Mouse (Mus musculus): Measurements from ENCODE around the gene Fbxo11. TPM values are rescaled to one million over a fixed set of nuclear protein-coding genes. Genes with fewer than 3 reads are reported as not detected.

The Fbxo11 gene
- polyA plus RNA-seq, 1 experiment from 2014 or later = 32.2 TPM

DNA sequence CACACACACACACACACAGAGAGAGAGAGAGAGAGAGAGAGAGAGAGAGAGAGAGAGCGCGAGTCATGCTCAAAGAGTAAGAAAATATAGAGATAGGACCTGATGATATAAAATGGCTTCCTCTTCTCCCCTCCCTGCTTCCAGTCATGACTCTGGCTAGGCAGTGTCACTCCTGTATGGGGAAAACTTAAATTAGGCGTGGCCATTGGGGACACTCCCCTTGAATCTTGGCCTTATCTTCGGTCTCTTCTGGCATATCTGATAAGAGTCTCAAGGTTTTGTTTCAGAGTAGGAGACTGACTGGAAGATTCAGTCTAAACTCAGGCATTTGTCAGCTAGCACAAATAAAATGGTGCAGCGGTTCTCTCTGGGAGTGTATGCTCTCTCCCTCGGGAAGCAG, 16.4 kb upstream of the Fbxo11 start:
- H3K4me3 ChIP-seq (ENCODE audit: low read depth, low read length) = no peak overlapping the region
- WGBS = 94% methylated on average over 6 of the region's 6 CpGs

DNA sequence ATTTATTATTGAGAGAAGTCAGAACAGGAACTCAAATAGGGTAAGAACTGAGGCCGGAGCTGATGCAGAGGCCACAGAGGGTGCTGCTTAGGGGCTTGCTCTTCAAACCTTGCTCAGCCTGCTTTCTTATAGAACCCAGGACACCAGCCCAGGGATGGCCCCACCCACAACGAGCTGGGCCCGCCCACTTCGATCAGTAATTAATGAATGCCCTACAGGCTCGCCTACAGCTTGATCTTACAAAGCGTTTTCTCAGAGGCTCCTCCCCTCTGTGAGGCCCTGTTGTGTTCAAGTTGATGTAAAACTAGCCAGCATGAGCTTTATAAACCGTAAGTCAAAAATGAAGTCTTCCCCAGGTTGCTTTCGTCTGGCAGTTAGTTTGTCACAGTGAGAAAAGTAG, 14.7 kb upstream of the Fbxo11 start:
- 90% methylated on average over 8 of the region's 8 CpGs for WGBS
- no peaks in the 10 kb centered on the region for H3K27me3 ChIP-seq (ENCODE audit: control insufficient read depth, insufficient read depth, low read length)

More for the DNA sequence above, 16.4 kb upstream of the Fbxo11 start:
- Histone ChIP-seq H3K4me2 (ENCODE audit: low read depth, severe bottlenecking) (no peak overlapping the region), H3K36me3 (ENCODE audit: control insufficient read depth, insufficient read depth, low read length) (no peaks in the 10 kb centered on the region), H3K27me3 (ENCODE audit: control insufficient read depth, insufficient read depth, low read length) (no peaks in the 10 kb centered on the region), H3K27ac (replicated peaks; ENCODE audit: low read depth, low read length) (no peak overlapping the region), H3K9me3 (ENCODE audit: control insufficient read depth, low read length) (no peaks in the 10 kb centered on the region), H3K4me1 (ENCODE audit: control insufficient read depth, insufficient read depth, low read length) (no peaks in the 10 kb centered on the region), H3K9ac (ENCODE audit: low read length) (no peak overlapping the region)
- DNase-seq (ENCODE audit: low spot score) (no peak), ATAC-seq (ENCODE audit: insufficient number of reproducible peaks, low FRiP score, low TSS enrichment, low read depth) (no peak)

GRCm38 (mm10) chr17:88072047-88072446, 7.0 kb upstream of the Fbxo11 start:
- Histone ChIP-seq H3K4me1 (ENCODE audit: control insufficient read depth, insufficient read depth, low read length) (no peaks in the 10 kb centered on the region), H3K9ac (ENCODE audit: low read length) (no peak overlapping the region), H3K4me3 (ENCODE audit: low read depth, low read length) (no peak overlapping the region), H3K27ac (replicated peaks; ENCODE audit: low read depth, low read length) (no peak overlapping the region), H3K36me3 (ENCODE audit: control insufficient read depth, insufficient read depth, low read length) (no peaks in the 10 kb centered on the region), H3K9me3 (ENCODE audit: control insufficient read depth, low read length) (no peaks in the 10 kb centered on the region), H3K4me2 (ENCODE audit: low read depth, severe bottlenecking) (no peak overlapping the region), H3K27me3 (ENCODE audit: control insufficient read depth, insufficient read depth, low read length) (no peaks in the 10 kb centered on the region)
- no peak for ATAC-seq (ENCODE audit: insufficient number of reproducible peaks, low FRiP score, low TSS enrichment, low read depth)
- 90% methylated on average over 7 of the region's 7 CpGs for WGBS
- no peak for DNase-seq (ENCODE audit: low spot score)

More for the DNA sequence above, 14.7 kb upstream of the Fbxo11 start:
- H3K4me1 ChIP-seq (ENCODE audit: control insufficient read depth, insufficient read depth, low read length) = no peaks in the 10 kb centered on the region
- ATAC-seq (ENCODE audit: insufficient number of reproducible peaks, low FRiP score, low TSS enrichment, low read depth) (no peak), DNase-seq (ENCODE audit: low spot score) (no peak)
- H3K4me3 ChIP-seq (ENCODE audit: low read depth, low read length) = no peak overlapping the region
- H3K27ac ChIP-seq (replicated peaks; ENCODE audit: low read depth, low read length) = no peak overlapping the region
- no peak overlapping the region for H3K4me2 ChIP-seq (ENCODE audit: low read depth, severe bottlenecking)
- no peaks in the 10 kb centered on the region for H3K9me3 ChIP-seq (ENCODE audit: control insufficient read depth, low read length)
- no peak overlapping the region for H3K9ac ChIP-seq (ENCODE audit: low read length)
- H3K36me3 ChIP-seq (ENCODE audit: control insufficient read depth, insufficient read depth, low read length) = no peaks in the 10 kb centered on the region

DNA sequence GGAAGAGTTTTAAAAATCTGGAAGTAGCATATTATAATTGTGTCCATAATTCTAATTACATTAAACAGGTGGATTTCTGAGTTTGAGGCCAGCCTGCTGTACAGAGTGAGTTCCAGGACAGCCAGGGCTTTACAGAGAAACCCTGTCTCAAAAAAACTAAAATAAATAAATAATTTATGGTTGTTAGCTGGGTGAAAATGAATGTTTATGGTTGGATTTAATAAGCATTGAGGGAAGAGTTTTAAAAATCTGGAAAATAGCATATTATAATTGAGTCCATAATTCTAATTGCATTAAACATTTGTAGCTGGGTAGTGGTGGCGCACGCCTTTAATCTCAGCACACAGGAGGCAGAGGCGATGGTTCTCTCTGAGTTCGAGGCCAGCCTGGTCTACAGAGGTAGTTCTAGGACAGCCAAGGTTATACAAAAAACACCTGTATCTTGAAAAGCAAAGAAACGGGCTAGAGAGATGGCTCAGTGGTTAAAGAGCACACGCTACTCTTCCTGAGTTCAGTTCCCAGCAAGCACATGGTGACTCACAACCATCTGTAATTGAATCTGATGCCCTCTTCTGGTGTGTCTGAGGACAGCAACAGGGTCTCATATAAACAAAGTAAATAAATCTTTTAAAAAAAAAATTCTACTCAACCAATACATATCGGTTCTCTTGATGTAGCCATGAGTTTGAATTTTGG, 3.1 kb upstream of the Fbxo11 start:
- Histone ChIP-seq H3K9ac (ENCODE audit: low read length) (no peak overlapping the region), H3K9me3 (ENCODE audit: control insufficient read depth, low read length) (no peaks in the 10 kb centered on the region), H3K27me3 (ENCODE audit: control insufficient read depth, insufficient read depth, low read length) (no peaks in the 10 kb centered on the region), H3K4me1 (ENCODE audit: control insufficient read depth, insufficient read depth, low read length) (peaks cover 3% of the 10 kb centered on the region; the same call in 1 of the 2 replicates), H3K36me3 (ENCODE audit: control insufficient read depth, insufficient read depth, low read length) (no peaks in the 10 kb centered on the region), H3K4me2 (ENCODE audit: low read depth, severe bottlenecking) (no peak overlapping the region), H3K4me3 (ENCODE audit: low read depth, low read length) (no peak overlapping the region), H3K27ac (replicated peaks; ENCODE audit: low read depth, low read length) (no peak overlapping the region)
- ATAC-seq (ENCODE audit: insufficient number of reproducible peaks, low FRiP score, low TSS enrichment, low read depth) (no peak), DNase-seq (ENCODE audit: low spot score) (no peak)
- WGBS = 94% methylated on average over 7 of the region's 7 CpGs

GRCm38 (mm10) chr17:88067202-88067901, 2.3 kb upstream of the Fbxo11 start:
- Histone ChIP-seq H3K4me2 (ENCODE audit: low read depth, severe bottlenecking) (no peak overlapping the region), H3K9me3 (ENCODE audit: control insufficient read depth, low read length) (no peaks in the 10 kb centered on the region), H3K27ac (replicated peaks; ENCODE audit: low read depth, low read length) (no peak overlapping the region), H3K4me3 (ENCODE audit: low read depth, low read length) (peak overlapping the region; percentile 96; the same call in 1 of the 2 replicates), H3K4me1 (ENCODE audit: control insufficient read depth, insufficient read depth, low read length) (peaks cover 7% of the 10 kb centered on the region; the same call in 1 of the 2 replicates), H3K27me3 (ENCODE audit: control insufficient read depth, insufficient read depth, low read length) (no peaks in the 10 kb centered on the region), H3K9ac (ENCODE audit: low read length) (no peak overlapping the region), H3K36me3 (ENCODE audit: control insufficient read depth, insufficient read depth, low read length) (no peaks in the 10 kb centered on the region)
- DNase-seq (ENCODE audit: low spot score) = no peak
- no peak for ATAC-seq (ENCODE audit: insufficient number of reproducible peaks, low FRiP score, low TSS enrichment, low read depth)
- WGBS = 84% methylated on average over 4 of the region's 4 CpGs

GRCm38 (mm10) chr17:88066799-88067198, 1.7 kb upstream of the Fbxo11 start:
- H3K9me3 ChIP-seq (ENCODE audit: control insufficient read depth, low read length) = no peaks in the 10 kb centered on the region
- no peak for DNase-seq (ENCODE audit: low spot score)
- H3K36me3 ChIP-seq (ENCODE audit: control insufficient read depth, insufficient read depth, low read length) = no peaks in the 10 kb centered on the region
- ATAC-seq (ENCODE audit: insufficient number of reproducible peaks, low FRiP score, low TSS enrichment, low read depth) = no peak
- H3K4me3 ChIP-seq (ENCODE audit: low read depth, low read length) = peak overlapping the region; percentile 96
- H3K27ac ChIP-seq (replicated peaks; ENCODE audit: low read depth, low read length) = peak overlapping the region; percentile 100; the same call in 1 of the 2 replicates
- peaks cover 7% of the 10 kb centered on the region; the same call in 1 of the 2 replicates for H3K4me1 ChIP-seq (ENCODE audit: control insufficient read depth, insufficient read depth, low read length)
- 15% methylated on average over 9 of the region's 9 CpGs for WGBS
- no peaks in the 10 kb centered on the region for H3K27me3 ChIP-seq (ENCODE audit: control insufficient read depth, insufficient read depth, low read length)
- peak overlapping the region; percentile 33 for H3K4me2 ChIP-seq (ENCODE audit: low read depth, severe bottlenecking)
- no peak overlapping the region for H3K9ac ChIP-seq (ENCODE audit: low read length)

DNA sequence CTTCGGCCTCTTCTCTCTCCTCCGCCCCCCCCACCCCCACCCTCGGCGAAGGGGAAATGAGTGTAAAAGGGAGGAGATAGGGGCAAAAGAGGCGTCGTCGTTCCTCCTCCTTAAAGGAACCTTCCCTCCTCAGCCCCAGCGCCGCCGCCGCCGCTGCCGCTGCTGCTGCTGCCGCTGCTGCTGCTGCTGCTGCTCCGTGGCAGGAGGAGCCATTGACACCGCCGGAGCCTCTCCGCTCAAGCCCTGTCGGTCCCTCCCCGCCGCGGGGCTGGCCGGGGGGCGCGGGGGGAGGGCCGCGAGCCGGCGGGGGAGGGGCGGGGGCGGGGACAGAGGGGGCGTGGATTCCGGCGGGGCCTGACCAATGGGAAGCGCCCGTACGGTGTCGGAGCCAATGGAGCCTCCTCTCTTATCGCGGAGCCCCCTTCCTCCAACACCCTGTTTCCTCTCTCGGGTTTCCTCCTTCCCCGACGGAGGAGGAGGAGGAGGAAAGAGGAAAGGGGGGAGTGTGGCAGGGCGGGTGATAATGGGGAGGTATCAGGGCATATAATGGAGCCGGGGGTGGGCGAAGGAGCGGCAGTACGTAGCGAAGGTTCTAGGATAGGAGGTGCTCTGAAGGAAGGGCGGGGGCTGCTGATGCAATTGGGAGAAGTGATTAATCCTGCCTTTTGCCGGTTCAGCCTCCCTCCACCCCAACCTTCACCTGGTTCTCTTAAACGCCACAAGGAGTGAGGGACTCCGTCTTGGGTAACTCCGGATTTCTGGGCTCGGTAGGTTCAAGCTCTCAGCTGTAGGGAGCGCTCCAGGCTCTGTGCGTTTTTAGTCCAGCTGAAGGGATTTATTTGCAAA, 933 bp upstream of the Fbxo11 start:
- Histone ChIP-seq H3K9me3 (ENCODE audit: control insufficient read depth, low read length) (no peaks in the 10 kb centered on the region), H3K27ac (replicated peaks; ENCODE audit: low read depth, low read length) (peak overlapping the region; percentile 100), H3K4me1 (ENCODE audit: control insufficient read depth, insufficient read depth, low read length) (peaks cover 7% of the 10 kb centered on the region; the same call in 1 of the 2 replicates), H3K9ac (ENCODE audit: low read length) (peak overlapping the region; percentile 100), H3K4me3 (ENCODE audit: low read depth, low read length) (peak overlapping the region; percentile 96), H3K27me3 (ENCODE audit: control insufficient read depth, insufficient read depth, low read length) (no peaks in the 10 kb centered on the region), H3K36me3 (ENCODE audit: control insufficient read depth, insufficient read depth, low read length) (no peaks in the 10 kb centered on the region), H3K4me2 (ENCODE audit: low read depth, severe bottlenecking) (peak overlapping the region; percentile 33; the same call in 1 of the 2 replicates)
- DNase-seq (ENCODE audit: low spot score) (peak; percentile 93), ATAC-seq (ENCODE audit: insufficient number of reproducible peaks, low FRiP score, low TSS enrichment, low read depth) (peak; percentile 97)
- WGBS = under 1% methylated on average over 46 of the region's 57 CpGs

Data from limb, embryonic 11.5 days (tissue).